Mouse (Mus musculus): Measurements from ENCODE around the gene Hoxb9.

- TF ChIP-seq CTCF (IDR thresholded peaks at IDR 0.05; ENCODE audit: low read depth) (no peak), EP300 (IDR thresholded peaks at IDR 0.05; ENCODE audit: low read depth) (no peak)
Measured at GRCm38 (mm10) chr11:96282795-96283430, 11.7 kb downstream of the Hoxb9 start.

Data from liver, embryonic 14.5 days (tissue).